Mouse (Mus musculus): ENCODE data around the gene Dnase1l2.

Dnase1l2 gene

GRCm38 (mm10) chr17:24442632-24443155, at the start of gene Dnase1l2:
Dnase1l2 (minus strand) TSS chr17:24443105.
- DNase-seq (ENCODE audit: low spot score), result no peak

- DNase-seq (ENCODE audit: low spot score), result no peak
Observed at GRCm38 (mm10) chr17:24490399-24490798, 47.5 kb upstream of the Dnase1l2 start.

- no peak for DNase-seq (ENCODE audit: low spot score)
Observed at GRCm38 (mm10) chr17:24489265-24490030, 46.5 kb upstream of the Dnase1l2 start.

GRCm38 (mm10) chr17:24488662-24489264, 45.9 kb upstream of the Dnase1l2 start:
- no peak for DNase-seq (ENCODE audit: low spot score)

- no peak for DNase-seq (ENCODE audit: low spot score)
Observed at GRCm38 (mm10) chr17:24488186-24488661, 45.3 kb upstream of the Dnase1l2 start, which contains the start of gene Caskin1. Caskin1 (plus strand) TSS chr17:24488601.

- no peak for DNase-seq (ENCODE audit: low spot score)
Observed at GRCm38 (mm10) chr17:24485090-24485860, 42.4 kb upstream of the Dnase1l2 start.

GRCm38 (mm10) chr17:24483495-24483894, 40.6 kb upstream of the Dnase1l2 start:
- no peak for DNase-seq (ENCODE audit: low spot score)

- peak; percentile 38 for DNase-seq (ENCODE audit: low spot score)
Observed at GRCm38 (mm10) chr17:24481027-24481815, 38.3 kb upstream of the Dnase1l2 start.

GRCm38 (mm10) chr17:24480201-24480826, 37.4 kb upstream of the Dnase1l2 start:
- DNase-seq (ENCODE audit: low spot score), result peak; percentile 50

GRCm38 (mm10) chr17:24479431-24479830, 36.5 kb upstream of the Dnase1l2 start:
- DNase-seq (ENCODE audit: low spot score), result no peak

- peak; percentile 99 for DNase-seq (ENCODE audit: low spot score)
Observed at GRCm38 (mm10) chr17:24478663-24479380, 35.9 kb upstream of the Dnase1l2 start, which contains the start of gene Mlst8. Mlst8 (minus strand) TSS chr17:24479078.

GRCm38 (mm10) chr17:24477985-24478600, 35.2 kb upstream of the Dnase1l2 start:
- peak; percentile 36 for DNase-seq (ENCODE audit: low spot score)

GRCm38 (mm10) chr17:24477053-24477984, 34.4 kb upstream of the Dnase1l2 start:
- DNase-seq (ENCODE audit: low spot score), result no peak

- no peak for DNase-seq (ENCODE audit: low spot score)
Observed at GRCm38 (mm10) chr17:24476022-24476776, 33.3 kb upstream of the Dnase1l2 start.

- DNase-seq (ENCODE audit: low spot score), result no peak
Observed at GRCm38 (mm10) chr17:24475586-24475985, 32.7 kb upstream of the Dnase1l2 start.

- no peak for DNase-seq (ENCODE audit: low spot score)
Observed at GRCm38 (mm10) chr17:24474557-24474956, 31.7 kb upstream of the Dnase1l2 start.

GRCm38 (mm10) chr17:24473612-24474275, 30.8 kb upstream of the Dnase1l2 start, which contains the start of gene Bricd5:
Bricd5 (plus strand) TSS chr17:24473884.
- DNase-seq (ENCODE audit: low spot score), result no peak
